Mouse (Mus musculus) adrenal gland, postnatal 14 days (tissue): ENCODE data around the gene Asic3. TPM values are rescaled to one million over a fixed set of nuclear protein-coding genes. Genes with fewer than 3 reads are reported as not detected.

Source experiments
- DNase-seq: peaks from one replicate; pipeline ENCODE4 v3.0.0; 2021; ENCODE audit warnings: mixed read lengths
- long read RNA-seq, 2 experiments: library from polyadenylated mRNA; stranded (forward); transcript quantifications; one replicate each; pipeline ENCODE4 v2.0.0; 2021
- total RNA-seq: library from RNA; stranded (reverse); gene quantifications from 2 replicates; pipeline ENCODE4 v1.2.3, GENCODE M21; 2021

Gene Asic3
- 1.1 TPM in 1 of 2 replicates, not detected in the other for total RNA-seq
- long read RNA-seq, experiment 1 = 0 reads
- long read RNA-seq, experiment 2 = 0 reads

DNA sequence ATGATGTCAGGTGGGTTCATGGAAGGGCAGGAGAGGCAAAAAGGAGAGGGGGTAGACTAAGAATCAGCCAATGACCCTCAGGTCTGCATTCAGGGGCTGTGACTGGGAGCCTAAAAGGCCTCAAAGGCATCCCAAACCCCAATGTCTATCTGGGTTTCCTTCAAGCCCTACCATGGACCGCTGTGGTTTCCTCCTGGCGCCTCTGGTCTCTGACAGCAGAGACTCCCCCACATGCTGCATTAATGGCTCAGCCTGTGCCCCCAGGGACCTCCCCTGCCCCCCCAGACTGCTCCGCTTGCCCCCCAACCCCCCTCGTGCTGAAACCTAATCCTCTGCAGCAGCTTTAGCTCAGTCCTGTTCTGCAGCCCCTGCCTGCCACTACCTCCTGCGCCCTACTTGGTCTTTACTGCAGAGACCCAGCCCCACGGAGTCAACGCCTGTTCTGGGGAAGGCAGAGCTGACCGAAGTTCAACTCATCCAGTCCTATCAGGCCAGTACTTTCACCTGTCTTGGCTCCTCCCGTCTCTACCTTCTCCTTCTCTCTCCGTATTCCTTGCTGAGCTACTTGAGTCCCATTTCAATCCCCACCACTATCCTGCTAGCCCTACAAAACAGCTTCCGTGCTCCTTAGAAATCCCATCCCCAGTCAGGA, at the start of gene Asic3:
TSS of gene Asic3 (plus strand) at position 351 of the 652 bp plus-strand sequence.
- DNase-seq = no peak

GRCm38 (mm10) chr5:24363467-24363866, 49.7 kb upstream of the Asic3 start:
- no peak for DNase-seq

DNA sequence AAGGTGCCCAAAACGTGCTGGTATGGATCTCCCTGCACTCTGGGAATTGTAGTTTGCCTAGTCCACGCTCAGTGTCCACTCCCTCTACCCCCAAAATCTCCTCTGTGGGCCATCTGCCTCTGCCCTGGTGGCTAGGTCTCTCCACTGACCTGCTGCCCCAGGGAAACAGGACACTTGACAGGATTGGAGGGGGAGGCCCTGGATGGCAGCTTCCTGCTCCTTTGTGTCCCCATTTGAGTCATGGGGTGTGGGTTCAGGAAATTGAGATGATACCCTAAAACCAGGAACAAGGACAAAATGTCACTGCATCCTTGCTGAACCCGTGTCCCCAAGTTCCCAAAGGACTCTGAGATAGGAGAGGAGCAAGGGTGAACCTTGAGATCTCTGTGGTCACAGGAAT, 49.1 kb upstream of the Asic3 start:
- DNase-seq = no peak

DNA sequence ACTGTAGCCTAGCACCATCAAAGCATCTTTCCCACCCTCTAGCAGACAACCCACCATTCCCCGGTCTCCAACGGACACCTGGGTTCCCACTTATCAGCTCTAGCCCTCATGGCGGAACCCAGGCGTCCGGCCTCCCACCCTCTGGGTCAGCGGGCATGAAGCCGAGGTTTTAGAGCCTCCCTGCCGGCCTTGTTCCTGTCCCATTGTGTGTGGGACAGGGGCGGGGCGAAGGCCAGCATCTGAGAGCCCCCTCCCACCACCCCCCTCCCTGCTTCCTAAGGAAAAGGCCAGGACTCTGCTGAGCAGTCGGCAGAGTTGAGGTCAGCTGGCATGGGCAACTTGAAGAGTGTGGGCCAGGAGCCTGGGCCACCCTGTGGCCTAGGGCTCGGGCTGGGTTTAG, 48.7 kb upstream of the Asic3 start, which contains the start of gene Nos3:
TSS of gene Nos3 (plus strand) at position 303 of the 400 bp plus-strand sequence.
- DNase-seq = peak; percentile 65

DNA sequence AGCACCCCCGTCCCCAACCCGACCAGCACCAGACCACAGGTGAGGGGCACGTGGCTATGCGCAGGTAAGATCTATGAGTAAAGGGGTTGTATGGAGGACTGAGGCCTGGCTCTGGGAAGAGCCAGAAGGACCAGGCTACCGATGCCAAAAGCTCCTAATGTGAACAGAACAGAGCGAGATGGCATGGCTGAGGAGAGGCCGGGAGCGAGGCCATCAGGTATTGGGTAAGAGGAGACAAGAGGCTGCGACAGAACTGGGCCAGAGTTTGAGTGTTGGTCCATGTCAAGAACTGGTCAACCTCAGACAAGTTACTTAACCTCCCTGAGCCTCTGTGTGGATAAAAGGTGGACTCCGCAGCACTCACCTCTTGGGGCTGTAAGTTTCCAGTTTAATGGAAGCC, 48.2 kb upstream of the Asic3 start:
- DNase-seq = peak; percentile 67

- no peak for DNase-seq
Measured at GRCm38 (mm10) chr5:24365528-24365927, 47.7 kb upstream of the Asic3 start.

DNA sequence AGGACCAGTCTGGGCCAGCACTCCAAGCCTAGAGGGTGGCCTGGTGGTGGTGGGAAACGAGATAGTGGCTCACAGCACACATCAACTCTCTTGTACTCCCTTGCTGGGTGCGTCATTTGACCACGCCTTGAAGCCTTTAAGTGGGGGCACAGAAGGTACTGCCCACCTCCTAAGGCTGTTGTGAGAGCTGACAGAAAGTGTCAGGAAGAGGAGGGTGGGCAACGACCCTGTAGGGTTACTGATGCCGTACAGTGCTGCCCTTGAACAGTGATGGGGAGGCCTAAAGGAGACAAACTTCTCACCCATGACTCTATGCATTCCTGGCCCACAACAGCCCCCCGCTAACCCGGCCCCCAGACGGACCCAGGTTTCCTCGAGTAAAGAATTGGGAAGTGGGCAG, 46.8 kb upstream of the Asic3 start:
- no peak for DNase-seq

DNA sequence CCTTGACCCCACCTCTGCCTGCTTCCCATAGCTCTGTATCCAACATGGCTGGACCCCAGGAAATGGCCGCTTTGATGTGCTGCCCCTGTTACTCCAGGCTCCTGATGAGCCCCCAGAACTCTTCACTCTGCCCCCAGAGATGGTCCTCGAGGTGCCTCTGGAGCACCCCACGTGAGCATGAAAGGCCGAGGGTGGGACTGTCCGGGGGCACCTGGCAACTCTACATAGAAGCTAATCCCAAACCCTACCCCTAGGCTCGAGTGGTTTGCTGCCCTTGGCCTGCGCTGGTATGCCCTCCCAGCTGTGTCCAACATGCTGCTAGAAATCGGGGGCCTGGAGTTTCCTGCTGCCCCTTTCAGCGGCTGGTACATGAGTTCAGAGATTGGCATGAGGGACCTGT, 43.4 kb upstream of the Asic3 start:
- no peak for DNase-seq

DNA sequence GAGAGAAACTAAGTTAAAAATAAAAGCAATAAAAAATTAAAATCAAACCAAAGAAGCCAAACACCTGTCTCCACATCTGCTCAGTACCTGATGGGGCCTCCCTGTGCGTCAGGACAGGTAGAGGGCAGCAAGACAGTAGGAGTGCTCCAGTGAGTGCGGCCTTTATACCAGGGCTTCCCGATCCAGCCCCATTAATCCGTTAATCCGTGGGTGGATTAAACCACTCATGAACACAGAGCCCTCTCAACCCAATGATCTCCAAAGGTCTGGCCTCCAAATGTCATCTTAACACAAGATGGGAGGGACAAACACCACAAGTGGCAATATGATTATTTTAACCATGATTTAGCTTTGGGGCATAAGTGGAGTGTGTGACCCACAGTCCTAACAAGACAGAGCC, 39.4 kb upstream of the Asic3 start:
- DNase-seq = no peak

- no peak for DNase-seq
Measured at GRCm38 (mm10) chr5:24374216-24374615, 39.0 kb upstream of the Asic3 start.

GRCm38 (mm10) chr5:24374666-24375328, 38.4 kb upstream of the Asic3 start:
- no peak for DNase-seq

DNA sequence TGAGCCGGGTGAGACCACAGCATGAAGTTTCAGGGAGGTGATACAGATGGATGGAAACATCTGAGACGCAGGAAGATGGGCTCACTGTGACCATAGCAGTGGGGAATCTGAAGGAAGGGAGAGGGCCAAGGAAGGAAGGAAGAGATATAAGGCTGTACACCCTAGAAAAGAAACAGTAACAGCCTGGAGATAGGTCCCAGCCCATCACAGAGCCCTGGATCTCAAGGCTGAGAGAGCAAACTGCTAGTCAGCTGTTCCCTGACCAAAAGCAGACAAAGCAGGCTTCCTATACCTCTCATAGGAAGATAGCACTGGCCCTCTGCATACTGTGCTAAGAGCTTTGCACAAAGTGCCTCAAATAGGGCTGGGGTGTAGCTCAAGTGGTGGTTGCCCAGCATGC, 34.5 kb upstream of the Asic3 start:
- DNase-seq = no peak

DNA sequence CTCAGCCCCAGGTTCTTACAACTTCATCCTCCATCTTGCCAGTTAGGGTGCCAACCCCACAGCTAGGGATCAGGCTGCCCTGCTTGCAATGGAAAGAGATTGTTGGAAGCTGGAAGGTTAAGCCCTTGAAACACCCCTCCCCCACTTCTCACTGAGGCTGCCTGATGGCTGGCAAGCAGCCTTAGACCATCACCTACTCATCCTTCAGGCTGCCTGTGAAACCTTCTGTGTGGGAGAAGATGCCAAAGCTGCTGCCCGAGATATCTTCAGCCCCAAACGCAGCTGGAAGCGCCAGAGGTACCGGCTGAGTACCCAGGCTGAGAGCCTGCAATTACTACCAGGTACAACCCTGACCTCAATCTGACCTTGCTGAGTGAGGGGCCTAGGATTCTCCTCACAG, 33.7 kb upstream of the Asic3 start:
- DNase-seq = no peak

DNA sequence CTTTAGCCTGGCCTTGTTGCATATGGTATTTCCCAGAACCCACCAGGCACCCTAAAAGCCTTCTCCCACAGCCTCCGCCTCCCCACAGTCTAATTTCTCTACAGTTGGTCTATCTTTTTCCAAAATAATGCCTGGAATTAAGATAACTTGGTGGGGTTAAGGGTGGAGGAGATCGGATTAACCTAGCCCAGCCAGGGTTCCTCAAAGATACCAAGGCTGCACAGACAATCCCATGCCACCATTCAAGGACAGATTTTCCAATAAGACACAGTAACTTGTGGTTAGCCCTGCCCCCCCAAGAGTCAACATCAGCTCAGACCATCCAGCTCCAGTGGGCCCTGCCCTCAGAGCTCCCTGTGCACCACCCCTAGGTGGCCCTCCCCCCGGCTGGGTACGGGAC, 32.7 kb upstream of the Asic3 start:
- no peak for DNase-seq

GRCm38 (mm10) chr5:24381486-24381885, 31.7 kb upstream of the Asic3 start:
- no peak for DNase-seq

- DNase-seq = no peak
Measured at GRCm38 (mm10) chr5:24381988-24382387, 31.2 kb upstream of the Asic3 start.

DNA sequence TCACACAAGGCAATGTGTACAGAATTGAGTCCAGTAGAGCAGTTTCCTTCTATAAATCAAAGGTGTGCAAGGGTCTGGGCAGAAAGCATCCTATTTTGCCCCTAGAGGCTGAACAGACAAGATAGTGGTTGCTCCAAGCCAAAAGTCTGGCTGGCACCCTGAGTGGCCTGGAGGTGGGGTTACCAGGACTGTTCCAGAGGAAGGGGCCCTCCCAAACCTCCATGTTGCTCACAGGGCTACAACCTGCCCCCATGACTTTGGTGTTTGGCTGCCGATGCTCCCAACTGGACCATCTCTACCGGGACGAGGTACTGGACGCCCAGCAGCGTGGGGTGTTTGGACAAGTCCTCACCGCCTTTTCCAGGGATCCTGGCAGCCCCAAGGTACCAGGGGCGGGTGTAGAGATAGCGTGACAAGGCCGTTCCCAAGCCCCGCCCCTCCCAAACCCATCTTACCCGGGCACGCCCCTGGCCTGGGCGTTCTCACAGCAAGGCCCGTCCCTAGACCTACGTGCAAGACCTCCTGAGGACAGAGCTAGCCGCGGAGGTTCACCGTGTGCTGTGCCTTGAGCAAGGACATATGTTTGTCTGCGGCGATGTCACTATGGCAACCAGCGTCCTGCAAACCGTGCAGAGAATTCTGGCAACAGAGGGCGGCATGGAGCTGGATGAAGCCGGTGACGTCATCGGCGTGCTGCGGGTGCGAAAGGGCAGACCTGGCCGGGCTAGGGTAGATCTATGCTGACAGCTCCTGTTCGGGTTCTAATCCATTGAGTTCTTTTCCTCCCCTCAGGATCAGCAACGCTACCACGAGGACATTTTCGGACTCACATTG, 29.9 kb upstream of the Asic3 start:
- peak; percentile 96 for DNase-seq

GRCm38 (mm10) chr5:24384407-24384806, 28.8 kb upstream of the Asic3 start:
- no peak for DNase-seq

DNA sequence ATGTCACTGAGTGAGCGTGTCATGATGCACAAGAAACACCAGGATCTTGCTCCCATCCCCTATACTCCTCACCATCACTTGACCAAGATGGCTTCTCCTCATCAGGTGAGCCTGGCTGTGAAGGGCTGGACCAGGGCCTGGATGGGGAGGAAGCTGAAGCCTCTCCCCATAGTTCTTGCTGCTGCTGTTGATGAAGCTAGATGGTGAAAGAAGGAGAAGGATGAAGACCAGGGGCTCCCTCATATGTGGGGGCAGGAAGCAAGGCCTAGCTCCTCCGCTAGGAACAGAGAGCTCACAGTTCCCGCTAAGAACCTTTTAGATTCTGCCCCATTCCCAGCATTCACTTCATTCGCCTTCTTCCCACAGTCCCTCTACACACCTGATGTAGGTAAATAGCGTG, 27.8 kb upstream of the Asic3 start:
- no peak for DNase-seq

DNA sequence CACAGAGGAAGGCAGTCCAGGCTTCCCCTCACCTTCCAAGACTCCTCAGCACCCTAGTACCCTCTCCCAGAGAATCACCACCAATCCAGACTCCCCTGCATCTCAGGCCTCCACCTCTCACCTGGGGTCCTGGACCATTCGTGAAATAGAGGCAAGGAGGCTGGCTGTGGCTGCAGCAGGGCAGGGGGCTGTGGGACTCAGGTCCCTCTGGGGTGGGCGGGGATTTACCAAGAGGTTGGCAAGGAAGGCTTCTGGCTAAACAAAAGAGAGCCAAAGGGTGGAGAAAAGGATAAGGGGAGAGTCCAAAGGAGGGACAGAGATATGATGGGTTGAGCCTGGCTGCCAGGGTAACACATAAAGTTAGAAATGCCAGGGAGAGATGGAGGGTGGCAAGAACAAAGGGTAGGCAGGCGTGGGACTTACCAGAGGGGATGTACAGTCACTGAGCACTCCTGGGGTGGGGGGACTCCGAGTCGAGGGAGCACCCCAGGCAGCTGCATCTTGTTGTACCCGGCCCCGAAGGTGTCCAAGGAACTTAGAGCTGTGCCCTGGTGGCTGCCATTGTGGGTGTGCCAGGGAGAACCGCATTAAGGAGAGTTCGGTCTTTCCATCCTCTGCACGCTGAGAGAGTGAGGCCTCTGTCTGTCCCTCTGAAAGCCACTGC, 27.2 kb upstream of the Asic3 start:
- no peak for DNase-seq

DNA sequence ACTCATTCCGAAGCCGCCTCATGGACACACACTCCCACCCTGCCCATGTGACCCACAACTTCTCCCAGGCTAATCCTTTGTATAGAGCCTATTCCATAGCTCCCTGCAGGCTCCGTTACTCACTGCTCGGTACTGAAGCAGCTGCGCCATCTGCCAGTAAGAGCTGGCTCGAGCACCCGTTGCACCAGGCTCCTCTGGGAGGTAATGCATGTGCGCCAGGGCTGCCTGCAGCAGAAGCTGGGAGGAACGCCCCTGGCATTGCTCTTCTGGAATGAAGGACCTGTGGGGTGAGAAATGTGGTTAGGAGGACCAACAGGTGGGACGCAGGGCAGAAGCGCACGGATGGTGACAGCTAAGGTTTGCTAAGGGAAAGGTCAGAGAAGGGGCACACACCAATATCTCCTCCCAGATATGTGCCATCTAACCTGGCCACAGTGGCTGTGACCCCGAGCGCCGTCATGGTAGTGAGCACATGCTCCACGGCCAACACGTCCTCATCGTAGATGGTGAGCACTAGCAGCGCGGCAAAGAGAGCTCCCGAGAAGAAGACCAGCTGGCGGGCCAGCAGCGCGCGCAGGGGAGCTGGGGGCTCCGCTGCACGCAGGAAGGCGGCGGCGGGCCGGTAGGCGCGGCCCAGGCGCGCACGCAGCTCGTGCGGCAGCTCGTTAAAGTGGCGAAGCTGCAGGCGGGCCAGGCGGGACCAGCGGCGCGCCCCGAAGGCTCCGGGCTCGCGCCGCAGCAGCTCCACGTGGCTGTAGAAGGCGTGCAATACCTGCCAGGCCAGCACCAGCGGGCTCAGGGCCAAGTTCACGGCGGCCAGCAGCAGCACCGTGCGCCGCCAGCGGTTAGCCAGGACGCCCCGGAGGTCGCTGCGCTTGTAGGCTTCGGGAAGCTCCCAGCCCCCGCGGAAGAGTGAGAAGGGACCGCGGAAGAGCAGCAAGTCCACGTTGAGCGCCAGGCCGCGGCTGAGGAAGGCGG, 25.6 kb upstream of the Asic3 start:
- peak; percentile 79 for DNase-seq
